Mouse (Mus musculus): ENCODE data around the gene Nav1.

Gene Nav1

DNA sequence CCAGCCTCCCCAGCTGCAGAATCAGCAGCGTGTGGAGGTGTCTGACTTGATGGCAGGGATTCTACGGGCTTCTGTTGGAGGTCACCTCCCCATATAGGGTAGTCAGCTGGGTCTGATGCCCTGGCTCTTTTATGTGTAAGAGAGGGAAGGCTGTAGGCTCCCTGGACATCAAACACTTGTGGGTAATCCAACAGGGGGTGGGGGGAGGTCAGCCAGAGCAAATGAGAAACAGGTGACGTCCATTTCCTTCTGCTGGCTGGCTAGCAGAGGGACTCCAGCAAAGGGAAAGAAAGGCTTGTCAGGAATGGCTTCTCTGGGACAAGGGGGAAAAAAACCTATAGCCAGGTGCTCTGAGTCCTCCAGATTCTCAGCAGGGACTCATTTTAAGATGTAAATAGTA is 28.0 kb downstream of the Nav1 start:
- no peak for DNase-seq

DNA sequence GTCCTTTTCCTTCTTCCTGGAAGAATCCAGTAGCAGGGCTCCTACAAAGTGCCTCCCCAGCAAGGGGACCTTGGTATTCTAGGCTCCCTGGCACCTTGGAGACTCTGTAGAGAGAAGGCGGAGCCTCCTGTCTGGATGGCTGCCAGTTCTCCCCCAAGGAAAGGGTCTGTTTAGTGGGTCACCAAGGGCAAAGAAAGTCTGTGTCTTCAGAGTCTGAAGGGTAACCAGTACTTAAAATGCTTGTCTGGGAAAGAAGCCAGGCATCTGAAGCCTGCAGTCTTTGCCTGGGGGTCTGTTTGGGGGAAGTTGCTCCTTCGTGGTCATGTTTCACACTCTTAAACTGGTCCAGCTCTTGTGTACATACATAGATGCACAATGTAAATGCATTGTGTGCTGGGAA is 29.3 kb downstream of the Nav1 start:
- no peak for DNase-seq

DNA sequence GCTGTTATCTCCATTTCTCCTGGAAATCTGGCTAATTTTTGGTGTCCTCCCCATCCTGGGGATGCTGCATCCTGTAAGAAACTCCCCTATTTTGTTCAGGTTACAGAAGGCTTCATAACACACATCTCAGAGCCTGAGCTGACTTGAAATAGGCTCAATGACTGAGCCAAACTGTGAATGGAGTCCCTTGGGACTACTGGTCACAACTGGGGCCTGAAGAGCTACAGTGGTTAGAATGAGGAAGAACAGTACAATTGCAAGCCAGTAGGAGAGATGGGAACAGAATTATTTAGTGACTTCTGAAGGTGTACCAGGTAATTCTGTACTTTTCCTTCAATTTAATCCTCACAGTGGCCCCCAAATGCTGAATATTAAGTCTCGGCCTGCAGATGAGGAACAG is 31.7 kb downstream of the Nav1 start:
- no peak for DNase-seq

DNA sequence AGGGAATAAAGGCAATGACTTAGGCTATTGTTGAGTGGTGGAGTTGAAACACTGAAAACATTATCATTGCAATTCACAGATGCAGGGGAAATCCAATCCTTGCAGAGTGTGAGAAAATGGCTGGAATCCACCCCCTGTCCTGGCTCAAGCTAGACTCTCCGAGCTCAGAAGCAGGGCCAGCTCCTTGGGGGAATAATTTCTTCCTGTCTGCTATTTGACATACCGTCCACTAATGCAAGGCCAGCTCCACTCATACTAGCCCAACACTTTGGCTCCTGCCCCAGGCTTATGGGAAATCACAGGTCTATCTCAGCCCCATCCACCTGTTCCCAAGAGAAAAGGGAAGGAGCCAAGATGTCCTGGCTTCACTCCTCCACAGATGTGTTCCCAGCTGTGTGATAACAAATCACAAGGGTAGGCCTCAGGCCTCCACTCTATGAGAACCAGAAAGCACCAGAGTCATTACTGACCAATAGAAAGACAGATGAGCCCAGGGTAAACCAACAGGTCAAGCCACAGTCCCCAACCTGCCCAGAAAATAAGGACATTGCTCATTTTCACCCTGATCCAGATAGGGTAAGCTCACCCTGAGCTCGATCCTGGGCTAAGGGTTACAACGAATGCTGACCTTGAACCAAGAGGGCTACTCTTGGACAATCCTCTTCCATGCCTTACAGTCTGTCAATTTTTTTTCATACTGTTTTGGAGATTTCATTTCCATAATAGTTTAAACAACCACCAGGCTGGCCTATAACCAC is 32.5 kb downstream of the Nav1 start:
- DNase-seq: no peak

DNA sequence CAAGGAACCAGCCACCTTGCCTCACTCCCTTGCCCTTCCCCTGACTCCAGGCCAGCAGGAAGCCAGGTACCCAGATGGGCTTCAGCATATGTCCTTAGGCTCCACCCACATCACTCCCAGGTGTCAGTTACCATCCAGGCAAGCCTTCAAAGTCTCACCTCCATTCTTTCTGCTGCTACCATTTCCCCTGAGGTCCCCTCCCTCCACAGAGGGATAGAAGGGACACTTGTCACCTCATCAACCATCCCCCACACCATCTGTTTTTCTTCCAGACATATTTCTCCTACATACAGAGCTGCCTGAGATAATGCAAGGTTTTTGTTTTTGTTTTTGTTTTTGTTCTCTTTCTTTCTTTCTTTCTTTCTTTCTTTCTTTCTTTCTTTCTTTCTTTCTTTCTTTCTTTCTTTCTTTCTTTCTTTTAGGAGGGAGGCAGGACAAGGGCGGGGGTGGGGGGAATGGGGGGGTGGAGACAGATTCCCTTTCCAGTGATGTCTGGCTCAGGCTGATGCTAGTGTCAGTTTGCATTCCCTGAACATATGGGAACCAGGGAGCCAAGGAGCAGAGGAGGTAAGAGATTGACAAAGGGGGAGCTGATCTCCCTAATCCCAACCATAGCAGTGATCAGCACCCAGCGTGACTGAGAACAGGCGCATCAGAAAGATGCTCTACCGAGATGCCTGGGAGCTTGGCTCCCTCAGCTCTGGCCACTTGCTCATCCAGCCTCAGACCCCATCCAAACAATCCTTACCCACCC is 34.8 kb downstream of the Nav1 start:
- no peak for DNase-seq

DNA sequence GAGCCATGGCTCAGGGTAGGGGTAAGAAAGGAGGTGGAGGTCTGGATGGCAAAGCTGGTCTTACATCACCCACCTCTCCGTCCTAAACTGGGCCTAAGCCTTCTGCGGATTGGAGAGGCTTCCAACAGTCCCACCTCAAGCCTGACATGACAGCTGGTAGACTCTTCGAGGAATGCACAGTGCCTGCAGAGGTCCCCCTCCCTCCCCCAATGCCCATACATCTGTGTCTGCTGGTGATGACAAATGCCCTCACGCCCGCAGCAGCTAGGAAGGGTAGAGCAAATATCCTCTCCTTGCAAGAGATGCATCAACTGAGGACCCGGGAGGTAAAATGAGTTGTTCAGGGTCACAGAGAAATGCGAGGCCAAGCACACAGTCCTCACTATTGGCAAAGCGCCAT is 39.0 kb downstream of the Nav1 start:
- no peak for DNase-seq

DNA sequence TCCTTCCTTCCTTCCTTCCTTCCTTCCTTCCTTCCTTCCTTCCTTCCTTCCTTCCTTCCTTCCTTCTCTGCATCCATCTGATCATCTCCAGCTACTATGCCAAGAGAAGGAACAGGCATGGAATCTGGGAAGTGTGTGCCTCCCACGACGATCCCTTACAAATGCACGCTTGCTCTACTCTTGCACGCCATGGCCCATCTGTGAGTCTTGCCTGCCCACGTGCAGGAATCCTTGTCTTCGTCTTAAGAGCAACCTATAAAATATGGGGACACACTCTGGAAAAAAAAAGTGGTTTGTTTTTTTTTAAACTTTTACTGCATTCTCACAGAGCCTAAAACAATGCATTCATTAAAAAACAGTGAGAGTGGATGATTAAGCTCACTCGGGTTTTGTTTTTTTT is 40.5 kb downstream of the Nav1 start:
- DNase-seq: no peak

DNA sequence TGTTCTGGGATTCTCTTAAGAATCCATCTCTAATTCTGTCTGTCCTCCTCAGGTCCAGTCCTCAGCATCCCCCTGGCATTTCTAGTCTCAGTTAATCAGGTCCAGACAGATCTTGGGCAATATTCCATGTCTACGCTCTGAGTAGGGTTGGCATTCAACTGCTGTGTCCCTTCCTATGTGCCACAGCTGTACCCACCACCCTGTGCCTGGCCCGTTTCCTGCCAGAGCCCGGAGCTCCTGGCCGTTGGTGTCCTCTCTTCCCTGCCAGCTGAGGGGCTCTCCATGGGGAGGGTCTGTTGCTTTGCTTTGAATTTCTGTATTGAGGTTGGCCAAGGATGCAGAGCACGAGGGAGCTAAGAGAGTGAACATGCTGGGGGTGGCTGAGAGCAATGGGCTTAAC is 41.3 kb downstream of the Nav1 start:
- no peak for DNase-seq

DNA sequence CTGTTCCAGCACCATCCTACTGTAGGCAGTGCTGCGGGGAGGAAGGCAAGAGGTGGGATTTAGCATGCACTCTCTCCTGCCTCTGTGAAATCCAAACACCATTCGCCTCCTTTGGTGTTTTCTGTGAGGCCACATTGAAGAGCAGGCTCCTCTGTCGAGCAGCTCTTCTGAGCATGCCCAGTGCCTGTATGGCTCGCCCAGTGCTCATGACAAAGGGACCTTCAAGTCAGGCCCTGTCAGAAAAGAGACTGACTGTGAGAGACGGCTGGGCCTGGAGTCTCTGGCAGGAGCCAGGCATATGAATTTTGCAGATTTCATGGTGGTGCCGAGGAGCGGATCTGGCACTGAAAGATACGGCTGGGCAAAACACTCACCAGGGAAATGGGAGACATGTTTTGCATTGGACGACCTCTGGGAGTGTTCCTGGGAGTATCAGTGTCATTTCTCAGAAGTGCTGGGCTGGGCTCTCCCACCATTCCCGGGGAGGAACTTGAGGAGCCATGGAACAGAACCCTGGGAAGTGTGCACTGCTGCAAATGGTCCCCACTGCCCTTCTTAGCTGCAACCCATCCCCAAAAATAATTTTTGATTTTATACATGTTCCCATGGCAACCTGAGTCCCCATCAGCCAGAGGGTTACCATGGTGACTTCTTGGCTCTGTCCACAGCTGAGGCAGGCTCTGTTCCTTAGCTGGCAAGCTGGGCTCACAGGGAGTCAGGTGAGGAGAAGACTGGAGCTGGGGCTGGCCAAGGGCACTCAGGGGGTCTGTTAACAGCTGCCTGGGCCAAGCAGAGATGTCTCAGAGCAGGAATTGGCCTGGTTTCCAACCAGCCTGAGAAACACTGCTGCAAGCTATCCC is 42.2 kb downstream of the Nav1 start:
- DNase-seq: no peak

DNA sequence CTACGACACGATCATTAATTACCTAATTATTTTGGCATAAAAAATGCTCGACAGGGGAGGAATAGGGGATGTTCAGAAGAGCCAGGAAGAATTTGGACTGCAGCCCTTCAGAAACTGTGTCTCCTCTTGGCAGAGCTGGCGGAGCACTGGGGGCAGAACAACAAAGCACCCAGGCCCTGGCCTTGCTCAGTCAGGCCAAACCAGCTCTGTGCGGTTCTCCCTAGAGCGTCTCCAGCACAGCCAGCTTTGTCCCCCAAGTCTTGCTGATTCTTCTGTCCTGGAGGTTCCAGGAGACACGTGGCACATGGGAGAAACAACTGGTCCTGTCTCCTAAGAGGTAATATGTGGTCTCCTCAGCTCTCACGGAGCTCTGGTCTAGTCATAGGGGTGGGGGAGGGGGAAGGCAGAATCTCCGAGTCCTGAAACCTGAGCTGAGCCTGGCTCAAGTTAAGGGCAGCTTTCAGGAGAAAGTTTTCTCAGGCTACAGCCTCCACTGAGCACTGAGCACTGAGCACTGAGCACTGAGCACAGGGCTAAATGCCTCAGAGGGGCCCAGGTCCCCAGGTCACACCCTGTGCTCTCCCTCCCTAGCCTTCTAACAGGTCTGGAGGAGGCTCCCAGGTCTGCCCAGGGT is 43.2 kb downstream of the Nav1 start:
- peak; percentile 57 for DNase-seq

DNA sequence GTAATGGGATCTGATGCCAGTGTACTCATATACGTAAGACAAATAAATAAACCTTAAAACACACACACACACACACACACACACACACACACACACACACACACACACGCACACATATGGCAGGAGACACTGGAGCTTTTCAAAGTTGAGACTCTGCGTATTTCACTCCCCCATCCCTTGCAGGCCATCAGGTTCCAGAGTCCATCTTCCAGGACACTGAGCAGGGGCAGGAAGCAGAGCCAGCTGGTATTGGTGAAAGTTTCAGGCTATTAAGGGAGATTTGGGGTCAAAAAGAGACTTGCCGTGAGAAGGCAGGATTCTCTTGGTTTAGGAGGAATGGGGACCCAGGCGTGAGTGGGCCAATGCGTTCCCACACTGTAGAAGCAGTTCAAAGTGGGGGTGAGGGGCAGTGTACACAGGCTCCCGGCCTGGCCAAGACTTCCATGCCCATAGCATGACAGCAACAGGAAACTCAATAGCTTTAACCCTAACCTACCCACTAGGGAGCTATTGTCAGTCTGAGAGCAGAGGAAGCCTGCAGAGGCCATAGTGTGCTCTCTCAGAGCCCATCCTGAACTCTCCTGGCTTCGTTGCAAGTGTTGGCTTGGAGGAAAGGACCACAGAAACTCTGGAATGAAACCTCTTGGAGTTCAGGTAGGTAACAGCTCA is 44.0 kb downstream of the Nav1 start:
- DNase-seq: no peak

DNA sequence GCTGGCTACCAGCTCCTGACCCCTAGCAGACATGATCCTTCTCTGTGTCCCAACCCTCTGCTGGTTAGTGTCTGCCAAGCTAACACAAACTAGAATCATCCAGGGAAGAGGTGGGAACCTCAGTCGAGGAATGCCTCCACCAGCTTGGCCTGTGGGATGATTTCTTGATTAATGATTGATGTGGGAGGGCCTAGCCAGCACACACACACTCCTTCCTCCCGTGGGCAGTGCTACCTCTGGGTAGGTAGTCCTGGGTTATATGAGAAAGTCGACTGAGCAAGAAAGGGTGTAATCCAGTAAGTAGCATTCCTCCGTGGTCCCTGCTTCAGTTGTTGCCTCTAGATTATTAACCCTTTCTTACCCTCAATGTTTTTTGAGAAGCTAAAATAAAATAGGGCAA is 45.0 kb downstream of the Nav1 start:
- peak; percentile 68 for DNase-seq

DNA sequence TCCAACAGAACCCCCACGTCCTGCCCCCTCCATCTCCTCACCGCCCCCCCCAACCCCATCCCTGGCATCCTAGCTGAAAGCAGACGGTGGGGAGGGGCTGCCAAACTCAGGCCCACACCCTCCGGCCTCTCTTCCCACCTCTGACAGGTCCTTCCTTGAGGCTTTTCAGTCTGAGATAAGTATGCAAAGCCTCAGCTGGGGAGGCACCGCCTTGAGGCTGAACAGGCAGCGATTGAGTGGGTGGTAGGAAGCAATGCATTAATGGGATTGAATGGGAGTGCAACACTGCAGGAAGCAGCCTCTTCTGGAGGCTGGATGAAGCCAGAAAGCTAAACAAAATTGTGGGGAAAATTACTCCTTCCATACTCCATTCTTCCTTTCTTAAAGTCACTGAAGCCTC is 45.8 kb downstream of the Nav1 start:
- no peak for DNase-seq

DNA sequence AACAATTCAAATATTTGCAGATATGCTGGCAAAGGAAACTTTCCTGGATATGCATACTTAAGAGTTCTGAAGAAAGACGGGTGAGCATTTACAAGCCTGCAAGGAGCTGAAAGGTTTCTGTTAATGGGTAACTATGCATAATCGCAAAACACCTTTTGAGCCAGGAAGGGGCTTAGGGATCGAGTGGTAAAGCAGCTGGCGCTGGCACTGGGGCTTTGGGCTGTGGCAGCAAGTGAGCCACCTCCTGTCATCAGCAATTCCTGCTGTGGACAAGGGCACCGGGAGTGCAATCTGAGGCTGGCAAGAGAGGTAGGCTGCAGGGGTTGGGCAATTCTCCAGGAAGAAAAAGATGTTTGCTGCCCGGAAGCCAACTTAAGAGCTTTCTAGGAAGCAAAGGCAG is 49.1 kb downstream of the Nav1 start:
- peak; percentile 51 for DNase-seq

DNA sequence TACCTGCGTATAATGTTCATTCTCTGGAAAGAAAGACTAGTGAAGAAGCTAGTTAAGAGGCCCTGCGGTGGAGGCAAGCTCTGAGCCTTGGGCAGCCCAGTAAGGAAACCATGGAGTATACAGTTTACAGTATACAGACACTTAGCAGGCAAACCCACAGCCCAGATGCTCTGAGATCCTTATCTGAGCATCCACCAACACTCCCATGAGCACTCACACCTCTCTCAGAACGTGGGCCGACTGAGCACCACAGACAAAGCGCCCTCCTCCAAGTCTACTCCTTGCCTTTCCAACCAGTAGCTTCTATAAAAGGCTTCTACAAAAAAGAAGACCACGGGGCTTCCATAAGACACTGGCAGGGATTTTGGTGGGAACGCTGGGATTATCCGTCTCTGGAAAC is 51.2 kb downstream of the Nav1 start:
- no peak for DNase-seq

DNA sequence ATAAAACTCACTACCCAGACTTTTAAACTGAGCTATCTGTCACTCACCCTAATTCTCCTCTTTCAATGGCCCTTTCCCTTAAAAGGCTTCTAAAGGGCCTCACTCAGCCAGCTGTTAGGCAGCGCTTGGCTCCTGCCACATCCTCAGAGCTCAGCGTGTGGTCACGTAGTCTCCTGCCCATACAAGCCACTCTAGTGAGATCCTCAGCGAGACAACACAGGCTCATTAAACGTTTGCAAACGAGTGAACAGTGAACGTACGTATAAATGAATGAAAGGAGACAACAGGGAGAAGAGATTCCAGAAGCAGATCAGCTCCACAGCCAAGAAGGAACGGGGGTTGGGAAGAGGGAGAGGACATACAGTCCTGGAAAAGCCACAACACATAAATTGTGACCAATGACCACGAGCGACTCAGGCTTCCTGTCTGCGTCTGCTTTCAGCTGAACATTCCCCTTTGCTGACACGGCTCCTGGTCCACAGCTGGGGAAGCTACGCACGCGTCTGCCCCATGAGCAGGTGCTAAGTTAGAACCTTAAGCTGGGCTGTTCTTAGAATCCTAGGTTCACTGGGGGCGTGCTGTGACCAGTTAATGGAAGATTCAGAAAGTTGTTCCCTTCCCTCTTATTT is 52.3 kb downstream of the Nav1 start:
- DNase-seq: no peak

DNA sequence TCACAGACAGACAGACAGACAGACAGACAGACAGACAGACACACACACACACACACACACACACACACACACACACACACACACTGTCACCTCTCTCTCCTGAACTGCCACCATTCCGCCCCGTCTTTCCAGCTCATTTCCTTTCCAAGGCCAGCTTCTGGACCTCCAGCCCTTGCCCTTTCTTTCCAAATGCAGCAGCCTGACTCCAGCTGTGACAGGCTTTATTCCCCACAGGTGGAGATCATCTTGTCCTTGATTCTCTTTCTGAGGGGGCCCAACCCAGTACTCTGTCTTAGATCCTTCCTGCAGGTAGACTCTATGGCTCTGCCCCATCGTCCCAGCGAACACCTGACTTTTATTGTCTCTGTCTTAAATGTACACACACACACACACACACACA is 53.5 kb downstream of the Nav1 start:
- DNase-seq: no peak

DNA sequence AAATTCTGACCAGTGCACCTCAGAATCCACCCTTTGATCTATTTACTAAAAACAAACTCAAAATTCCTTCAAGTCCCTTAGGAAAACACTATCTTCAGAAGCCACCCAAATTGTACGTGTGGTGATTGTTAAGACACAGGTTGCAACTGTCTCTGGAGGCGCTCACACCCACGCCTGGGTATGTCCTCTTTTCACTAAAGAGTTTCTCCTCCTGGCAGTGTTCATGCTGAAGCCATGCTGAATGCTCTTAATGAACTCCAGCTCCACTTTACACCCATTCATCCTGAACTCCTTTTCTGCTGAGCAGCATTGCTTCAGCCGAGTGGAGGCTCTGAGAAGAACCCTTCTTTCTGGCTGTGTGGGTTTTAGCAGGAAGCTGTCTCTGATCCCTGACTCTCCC is 53.9 kb downstream of the Nav1 start:
- DNase-seq: no peak

DNA sequence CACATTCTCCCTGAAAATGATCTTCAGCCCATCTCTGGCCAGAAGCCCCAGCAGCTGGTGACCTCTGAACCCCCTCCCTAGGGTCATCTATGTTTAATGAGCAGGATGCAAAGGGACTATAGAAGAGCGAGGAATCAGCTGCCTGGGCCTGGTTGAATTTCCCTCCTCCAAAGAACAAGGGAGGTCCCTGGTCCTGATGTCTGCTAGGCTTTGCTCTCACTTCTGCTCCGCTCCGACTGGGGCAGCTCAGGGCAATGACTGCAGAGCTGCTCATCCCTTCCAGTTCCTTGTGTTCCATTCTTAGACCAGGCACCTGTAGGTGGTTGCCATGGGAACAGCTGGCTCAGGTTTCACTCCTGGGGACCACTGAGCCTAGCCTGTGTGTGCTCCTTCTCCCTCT is 56.2 kb downstream of the Nav1 start:
- no peak for DNase-seq

DNA sequence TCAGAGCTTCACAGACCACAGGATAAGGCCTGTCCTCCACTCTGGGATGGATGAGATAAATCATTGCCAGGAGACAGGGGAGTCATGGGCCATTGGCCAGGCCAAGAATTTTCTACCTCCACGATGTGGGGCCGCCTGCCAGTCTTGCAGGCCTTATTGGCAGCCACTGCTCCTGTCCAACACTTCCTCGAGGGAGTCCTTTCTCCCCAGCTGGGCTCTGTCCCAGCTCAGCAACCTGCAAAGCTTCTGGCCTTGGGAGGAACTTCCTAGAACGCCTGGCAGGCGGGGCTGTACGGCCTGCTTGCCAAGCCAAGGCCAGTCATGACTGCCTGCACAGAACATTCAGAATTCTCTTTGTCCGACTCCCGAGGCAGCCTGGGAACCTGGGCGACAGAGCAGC is 58.3 kb downstream of the Nav1 start:
- peak; percentile 86 for DNase-seq

DNA sequence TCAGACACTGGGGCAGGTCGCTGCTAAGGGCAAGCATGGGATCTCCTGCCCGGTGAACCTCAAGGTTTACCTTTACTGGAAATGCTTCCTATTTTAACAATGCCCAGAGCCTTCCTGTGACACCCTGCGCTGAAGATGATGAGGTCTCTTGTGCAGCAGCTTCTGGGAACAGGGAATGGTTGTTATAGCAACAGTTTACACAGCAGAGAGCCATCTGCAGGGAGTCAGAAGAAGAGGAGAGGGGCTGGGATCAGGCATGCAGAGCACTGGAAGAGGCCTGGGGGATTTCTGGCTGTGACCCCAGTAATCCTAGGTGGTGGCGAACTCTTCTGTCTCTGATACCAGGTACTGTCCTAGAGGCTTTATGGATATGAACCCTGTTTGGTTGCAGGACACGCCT is 61.0 kb downstream of the Nav1 start:
- no peak for DNase-seq

DNA sequence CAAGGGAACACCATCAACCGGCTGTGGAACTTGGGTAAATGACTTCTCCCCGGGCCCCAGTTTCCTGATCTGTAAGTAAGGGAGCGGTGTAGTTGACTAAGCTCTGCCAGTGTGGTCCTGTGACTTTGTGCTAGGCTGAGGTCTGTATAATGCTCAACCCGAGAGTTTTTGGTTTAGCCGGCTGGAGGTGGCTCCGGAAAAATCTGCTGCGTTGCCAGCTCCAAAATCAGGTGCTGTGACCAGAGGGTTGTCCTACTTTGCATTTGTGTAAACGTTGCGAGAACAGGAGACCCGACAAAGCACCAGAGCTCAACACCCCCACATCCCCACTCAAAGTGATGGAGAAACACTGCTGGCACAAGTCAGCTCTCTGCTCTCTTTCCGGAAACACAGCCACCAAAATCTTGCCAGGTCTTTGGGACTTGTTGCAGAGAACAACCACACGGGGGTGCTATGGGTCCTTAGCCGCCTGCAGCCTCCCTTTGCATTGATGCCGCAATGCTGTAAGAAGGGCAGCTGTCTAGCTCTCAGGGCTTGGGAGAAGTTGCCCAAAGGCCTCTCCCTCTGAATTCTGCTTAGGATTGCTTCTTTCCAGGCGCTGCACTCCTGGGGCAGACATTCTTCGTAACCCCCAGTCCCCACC is 62.5 kb downstream of the Nav1 start:
- DNase-seq: peak; percentile 84
